Mouse (Mus musculus): ENCODE data around the gene Ptk7.

- TF ChIP-seq CTCF (IDR thresholded peaks at IDR 0.05; ENCODE audit: borderline replicate concordance, insufficient read depth, low read length) (no peak), POLR2A (IDR thresholded peaks at IDR 0.05; ENCODE audit: low read depth, low read length) (no peak)
These were observed 7.7 kb upstream of the Ptk7 start for GRCm38 (mm10) chr17:46636831-46637523.
